Mouse (Mus musculus): ENCODE measurements at regions not wholly inside any gene's neighbourhood (a gene's known extent, or its start where the extent isn't known, plus 50 kb on each side); places are given as distances from the start of the nearest gene placed in this dataset.

GRCm38 (mm10) chr8:89370816-89371772 is 327.1 kb upstream of the Sall1 start:
- DNase-seq (ENCODE audit: extremely low read depth, low read depth), result no peak

GRCm38 (mm10) chr8:89365430-89365829 is 321.5 kb upstream of the Sall1 start:
- DNase-seq (ENCODE audit: extremely low read depth, low read depth), result no peak

GRCm38 (mm10) chr8:89358411-89358810 is 314.4 kb upstream of the Sall1 start:
- DNase-seq (ENCODE audit: extremely low read depth, low read depth), result no peak

GRCm38 (mm10) chr8:89345547-89345946 is 301.6 kb upstream of the Sall1 start:
- no peak for DNase-seq (ENCODE audit: extremely low read depth, low read depth)

- no peak for DNase-seq (ENCODE audit: extremely low read depth, low read depth)
Measured at GRCm38 (mm10) chr8:89341686-89342085, 297.7 kb upstream of the Sall1 start.

GRCm38 (mm10) chr8:89335416-89335815 is 291.5 kb upstream of the Sall1 start:
- DNase-seq (ENCODE audit: extremely low read depth, low read depth), result no peak

- DNase-seq (ENCODE audit: extremely low read depth, low read depth), result no peak
Measured at GRCm38 (mm10) chr8:89325751-89326351, 281.9 kb upstream of the Sall1 start.

GRCm38 (mm10) chr8:89325248-89325645 is 281.3 kb upstream of the Sall1 start:
- DNase-seq (ENCODE audit: extremely low read depth, low read depth), result no peak

- DNase-seq (ENCODE audit: extremely low read depth, low read depth), result no peak
Measured at GRCm38 (mm10) chr8:89324462-89325247, 280.7 kb upstream of the Sall1 start.

- no peak for DNase-seq (ENCODE audit: extremely low read depth, low read depth)
Measured at GRCm38 (mm10) chr8:89317514-89318289, 273.7 kb upstream of the Sall1 start.

GRCm38 (mm10) chr8:89316566-89317175 is 272.7 kb upstream of the Sall1 start:
- DNase-seq (ENCODE audit: extremely low read depth, low read depth), result no peak

GRCm38 (mm10) chr8:89314907-89315306 is 270.9 kb upstream of the Sall1 start:
- no peak for DNase-seq (ENCODE audit: extremely low read depth, low read depth)

GRCm38 (mm10) chr8:89310696-89311214 is 266.8 kb upstream of the Sall1 start:
- DNase-seq (ENCODE audit: extremely low read depth, low read depth), result no peak

- DNase-seq (ENCODE audit: extremely low read depth, low read depth), result no peak
Measured at GRCm38 (mm10) chr8:89309591-89309990, 265.6 kb upstream of the Sall1 start.

GRCm38 (mm10) chr8:89308950-89309349 is 265.0 kb upstream of the Sall1 start:
- DNase-seq (ENCODE audit: extremely low read depth, low read depth), result no peak

- DNase-seq (ENCODE audit: extremely low read depth, low read depth), result no peak
Measured at GRCm38 (mm10) chr8:89308532-89308931, 264.6 kb upstream of the Sall1 start.

GRCm38 (mm10) chr8:89307601-89308000 is 263.6 kb upstream of the Sall1 start:
- DNase-seq (ENCODE audit: extremely low read depth, low read depth), result no peak

GRCm38 (mm10) chr8:89307085-89307484 is 263.1 kb upstream of the Sall1 start:
- DNase-seq (ENCODE audit: extremely low read depth, low read depth), result no peak

GRCm38 (mm10) chr8:89304116-89304515 is 260.2 kb upstream of the Sall1 start:
- DNase-seq (ENCODE audit: extremely low read depth, low read depth), result no peak

GRCm38 (mm10) chr8:89303326-89303725 is 259.4 kb upstream of the Sall1 start:
- DNase-seq (ENCODE audit: extremely low read depth, low read depth), result no peak

All from MEL-GATA-1-ER (cell line).